Mouse (Mus musculus) retina, embryonic 14.5 days (tissue): ENCODE data around the gene Zfp865.

Experiments
- DNase-seq: peaks from one replicate; pipeline ENCODE4 v3.0.0-alpha.2; 2015; ENCODE audit warnings: low spot score

The Zfp865 gene

GRCm38 (mm10) chr7:5080815-5081214 is 60.6 kb downstream of the Zfp865 start:
- no peak for DNase-seq

GRCm38 (mm10) chr7:5081241-5081640 is 61.1 kb downstream of the Zfp865 start:
- no peak for DNase-seq

- DNase-seq: no peak
These were observed 61.8 kb downstream of the Zfp865 start for GRCm38 (mm10) chr7:5081939-5082338.

- no peak for DNase-seq
These were observed 63.3 kb downstream of the Zfp865 start for GRCm38 (mm10) chr7:5083325-5084105.

GRCm38 (mm10) chr7:5085512-5085911 is 65.3 kb downstream of the Zfp865 start:
- no peak for DNase-seq
